Mouse (Mus musculus) lung, postnatal 0 days (tissue): Measurements from ENCODE around the gene Col5a3. TPM values are rescaled to one million over a fixed set of nuclear protein-coding genes. Genes with fewer than 3 reads are reported as not detected.

Experiments
- ATAC-seq: fragments of 200-750 bp; cut with Nextera tagmentation; 2 replicates; pipeline ENCODE4 v1.8.0; 2017; ENCODE audit warnings: moderate library complexity
- DNase-seq: peaks from one replicate; pipeline ENCODE4 v3.0.0-alpha.2; 2016; ENCODE audit warnings: low spot score
- H3K27ac ChIP-seq: fragments of 300-500 bp; sonication (generic); 2 replicates; pipeline ENCODE4 v1.5.1; 2014; ENCODE audit warnings: antibody characterized with exemption, mild to moderate bottlenecking, low read length, mixed read lengths
- H3K27me3 ChIP-seq: fragments of 300-500 bp; sonication (generic); replicated peaks from 2 replicates; pipeline ENCODE4 v1.6.1; 2014; ENCODE audit warnings: low read length, mixed read lengths; ENCODE audit not compliant: insufficient read depth
- H3K36me3 ChIP-seq: fragments of 300-500 bp; sonication (generic); 2 replicates; pipeline ENCODE4 v1.6.1; 2014; ENCODE audit warnings: low read length, mixed read lengths; ENCODE audit not compliant: insufficient read depth
- H3K4me1 ChIP-seq: fragments of 300-500 bp; sonication (generic); 2 replicates; pipeline ENCODE4 v1.6.1; 2014; ENCODE audit warnings: antibody characterized with exemption, low read depth, low read length, mixed read lengths; ENCODE audit not compliant: insufficient read depth
- H3K4me2 ChIP-seq: fragments of 300-500 bp; sonication (generic); replicated peaks from 2 replicates; pipeline ENCODE4 v1.6.1; 2014; ENCODE audit warnings: low read depth, mild to moderate bottlenecking, low read length, moderate library complexity, mixed read lengths
- H3K4me3 ChIP-seq: fragments of 300-500 bp; sonication (generic); 2 replicates; pipeline ENCODE4 v1.5.1; 2014; ENCODE audit warnings: low read depth, low read length
- H3K9ac ChIP-seq: fragments of 300-500 bp; sonication (generic); replicated peaks from 2 replicates; pipeline ENCODE4 v1.6.1; 2014; ENCODE audit warnings: low read depth, mild to moderate bottlenecking
- H3K9me3 ChIP-seq: fragments of 300-500 bp; sonication (generic); 2 replicates; pipeline ENCODE4 v1.6.1; 2016; ENCODE audit warnings: low read length, mixed read lengths
- CTCF ChIP-seq: IDR thresholded peaks from 2 replicates; pipeline ENCODE4 v1.5.1; 2016; ENCODE audit warnings: antibody characterized with exemption, mild to moderate bottlenecking
- EP300 ChIP-seq: IDR thresholded peaks from 2 replicates; pipeline ENCODE4 v1.6.1; 2016; ENCODE audit warnings: antibody characterized with exemption, mild to moderate bottlenecking, control low read depth
- WGBS: fragments of 180-500 bp; shearing (Covaris S2); extraction: QIAGEN DNeasy Blood & Tissue Kit; methylation state at CpG from one replicate; pipeline ENCODE4 v1.1.7; 2014; 5-methylcytosine and 5-hydroxymethylcytosine counted together
- polyA plus RNA-seq: library from polyadenylated mRNA; unstranded; fragments of >200 nt; fragmentation: Nextera tagmentation; extraction: Ambion mirVana; gene quantifications from 2 replicates; pipeline ENCODE4 v1.2.1, GENCODE M21; 2015

Col5a3 gene
- polyA plus RNA-seq, 1 experiment from 2014 or later: 0.44 TPM

DNA sequence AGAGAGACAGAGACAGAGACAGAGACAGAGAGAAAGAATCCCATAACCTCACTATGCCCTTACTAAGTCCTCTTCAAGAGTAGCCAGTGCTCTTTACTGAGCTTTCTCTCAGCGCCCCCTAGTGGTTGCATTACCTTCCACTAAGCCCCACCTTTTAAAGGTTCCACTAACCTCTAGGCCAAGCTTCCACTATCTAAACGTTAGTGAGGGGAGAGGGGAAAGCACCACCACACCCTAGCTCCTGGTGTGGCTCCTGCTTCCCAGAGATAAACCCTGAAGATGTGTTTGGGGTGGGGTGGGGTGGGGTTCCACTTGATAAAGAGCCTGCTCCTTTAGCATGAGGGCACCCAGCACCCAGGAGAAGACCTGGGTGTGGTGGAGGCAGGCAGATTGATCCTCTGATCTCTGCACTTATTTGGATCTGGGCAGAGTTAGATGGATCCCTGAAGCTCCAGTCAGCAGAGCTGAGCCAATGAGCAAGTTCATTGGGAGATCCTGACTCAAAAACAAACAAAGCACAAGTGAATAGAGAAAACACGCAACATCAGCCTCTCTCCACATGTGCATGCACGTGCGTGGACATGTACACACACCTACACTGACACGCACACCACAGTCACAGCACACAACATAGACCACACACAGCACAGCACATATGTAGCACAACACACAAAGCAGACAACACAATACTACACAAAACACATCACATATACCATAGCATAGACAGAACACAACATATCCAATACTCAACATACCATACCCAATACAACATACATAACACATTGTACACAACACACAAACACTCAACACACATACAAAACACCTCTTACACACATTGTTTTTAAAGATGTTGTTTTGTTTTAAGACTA lies 57.5 kb downstream of the Col5a3 start:
- Histone ChIP-seq H3K27ac (no peak overlapping the region), H3K36me3 (no peaks in the 10 kb centered on the region), H3K4me2 (no peak overlapping the region), H3K4me1 (no peaks in the 10 kb centered on the region), H3K9me3 (no peaks in the 10 kb centered on the region), H3K9ac (no peak overlapping the region), H3K4me3 (no peak overlapping the region), H3K27me3 (no peaks in the 10 kb centered on the region)
- DNase-seq (peak; percentile 67), ATAC-seq (peak; percentile 35; the same call in 1 of the 2 replicates)
- TF ChIP-seq CTCF (peak; percentile 83), EP300 (no peak)
- WGBS: 59% methylated on average over 6 of the region's 6 CpGs

DNA sequence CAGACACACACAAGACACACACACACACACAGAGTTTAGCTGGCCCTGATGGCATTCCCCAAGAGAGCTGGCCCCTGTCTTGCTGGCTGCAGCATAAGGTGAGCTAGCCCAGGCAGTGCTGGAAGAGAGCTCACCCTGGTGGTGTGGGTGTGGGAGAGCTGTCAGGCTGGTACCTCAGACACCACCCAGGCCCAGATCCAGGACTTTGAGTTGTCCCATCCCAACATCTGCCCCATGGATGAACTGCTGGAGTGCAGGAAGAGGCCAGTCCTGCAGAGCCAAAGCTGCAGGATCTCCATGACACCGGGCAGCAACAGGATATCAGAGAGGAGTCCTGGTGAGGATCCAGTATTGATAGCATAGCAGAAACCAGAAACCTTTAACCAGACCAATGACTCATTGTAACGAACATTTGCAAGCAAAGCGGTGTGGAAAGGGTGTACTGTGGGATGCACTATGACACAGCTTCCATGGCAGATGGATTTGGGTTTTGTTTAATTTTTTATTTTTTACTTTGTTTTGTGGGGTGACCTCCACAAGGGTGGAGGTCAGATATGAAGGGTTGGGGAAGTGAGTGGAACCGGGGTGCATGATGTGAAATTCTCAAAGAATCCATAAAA lies 58.7 kb downstream of the Col5a3 start:
- Histone ChIP-seq H3K27me3 (no peaks in the 10 kb centered on the region), H3K4me2 (no peak overlapping the region), H3K36me3 (no peaks in the 10 kb centered on the region), H3K9ac (no peak overlapping the region), H3K4me3 (no peak overlapping the region), H3K27ac (no peak overlapping the region), H3K9me3 (no peaks in the 10 kb centered on the region), H3K4me1 (no peaks in the 10 kb centered on the region)
- 83% methylated on average over 4 of the region's 4 CpGs for WGBS
- no peak for DNase-seq
- TF ChIP-seq CTCF: no peak
- no peak for TF ChIP-seq EP300
- ATAC-seq: no peak

DNA sequence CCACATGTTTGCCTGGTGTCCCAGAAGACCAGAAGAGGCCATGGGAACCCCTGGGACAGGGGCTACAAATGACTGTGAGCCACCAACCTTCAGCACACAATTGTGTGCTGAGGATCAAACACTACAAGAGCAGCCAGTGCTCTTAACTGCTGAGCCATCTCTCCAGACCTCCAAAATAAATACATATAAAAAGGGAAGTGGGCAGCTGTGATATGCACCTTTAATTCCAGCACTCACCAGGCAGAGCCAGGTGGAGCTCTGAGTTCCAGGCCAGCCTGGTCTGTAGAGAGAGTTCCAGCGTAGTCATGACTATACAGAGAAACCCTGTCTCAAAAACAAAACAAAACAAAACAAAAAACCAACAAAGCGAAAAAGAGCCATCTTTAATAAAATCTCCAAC lies 60.5 kb downstream of the Col5a3 start:
- 77% methylated on average over 2 of the region's 2 CpGs for WGBS
- no peak overlapping the region for H3K9ac ChIP-seq
- H3K4me2 ChIP-seq: no peak overlapping the region
- ATAC-seq: no peak
- H3K4me1 ChIP-seq: no peaks in the 10 kb centered on the region
- no peak overlapping the region for H3K27ac ChIP-seq
- no peaks in the 10 kb centered on the region for H3K27me3 ChIP-seq
- no peaks in the 10 kb centered on the region for H3K9me3 ChIP-seq
- no peak overlapping the region for H3K4me3 ChIP-seq
- no peak for DNase-seq
- no peaks in the 10 kb centered on the region for H3K36me3 ChIP-seq
- TF ChIP-seq EP300 (no peak), CTCF (no peak)

DNA sequence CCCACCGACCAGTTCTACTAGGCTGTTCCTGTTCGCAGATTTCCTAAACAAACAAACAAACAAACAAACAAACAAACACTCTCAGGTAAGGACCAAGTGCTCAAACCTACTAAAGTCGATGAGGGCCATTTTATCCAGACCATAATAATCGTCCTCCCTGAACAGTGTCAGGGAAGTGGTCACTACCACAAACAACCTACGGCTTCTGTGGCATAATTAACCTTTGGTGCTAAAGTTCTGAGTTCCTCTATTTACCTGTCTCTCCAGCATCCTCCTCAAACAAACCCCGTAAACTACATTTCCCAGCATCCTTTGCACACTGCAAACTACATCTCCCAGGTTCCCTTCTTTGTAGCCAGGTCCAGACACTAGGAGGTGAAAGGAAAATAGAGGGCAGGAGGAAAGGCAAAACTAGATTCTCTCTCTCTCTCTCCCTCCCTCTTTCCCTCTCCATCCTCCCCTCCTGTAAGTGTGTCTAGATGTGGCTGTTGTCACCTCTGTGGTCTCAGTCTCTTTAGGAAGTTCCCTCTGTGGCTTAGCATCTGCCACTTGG lies 63.3 kb downstream of the Col5a3 start:
- WGBS: 58% methylated on average over 6 of the region's 6 CpGs
- no peak for TF ChIP-seq CTCF
- no peak for TF ChIP-seq EP300
- Histone ChIP-seq H3K4me1 (no peaks in the 10 kb centered on the region), H3K4me2 (no peak overlapping the region), H3K4me3 (no peak overlapping the region), H3K27ac (no peak overlapping the region), H3K9ac (no peak overlapping the region), H3K9me3 (no peaks in the 10 kb centered on the region), H3K27me3 (no peaks in the 10 kb centered on the region; the same call in 1 of the 2 replicates), H3K36me3 (no peaks in the 10 kb centered on the region)
- no peak for DNase-seq
- ATAC-seq: no peak

DNA sequence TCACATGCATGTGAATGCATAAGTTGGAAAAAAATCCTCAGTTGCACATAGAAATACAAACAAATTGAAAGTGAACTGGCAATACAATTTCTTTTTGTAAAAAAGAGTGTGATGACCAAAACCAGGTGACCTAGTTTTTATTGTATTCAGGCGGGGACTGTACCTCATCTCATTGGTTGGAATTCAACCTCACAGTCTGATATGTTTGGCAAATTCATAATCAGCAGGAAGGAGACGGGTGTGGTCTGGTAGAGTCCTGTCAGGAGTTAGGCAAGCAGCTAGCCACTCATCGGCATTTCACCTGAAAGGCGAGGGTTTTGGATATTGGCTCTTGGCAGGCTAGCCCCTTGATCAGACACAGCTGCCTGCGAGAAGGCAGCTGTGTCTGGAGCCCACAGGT lies 65.7 kb downstream of the Col5a3 start:
- no peaks in the 10 kb centered on the region for H3K36me3 ChIP-seq
- H3K27me3 ChIP-seq: peaks cover 23% of the 10 kb centered on the region
- no peak for DNase-seq
- no peak overlapping the region for H3K27ac ChIP-seq
- TF ChIP-seq EP300: no peak
- no peak for TF ChIP-seq CTCF
- no peaks in the 10 kb centered on the region for H3K9me3 ChIP-seq
- H3K4me1 ChIP-seq: no peaks in the 10 kb centered on the region
- no peak overlapping the region for H3K4me2 ChIP-seq
- H3K4me3 ChIP-seq: no peak overlapping the region
- H3K9ac ChIP-seq: no peak overlapping the region
- no peak for ATAC-seq
- WGBS: 47% methylated on average over 5 of the region's 5 CpGs

DNA sequence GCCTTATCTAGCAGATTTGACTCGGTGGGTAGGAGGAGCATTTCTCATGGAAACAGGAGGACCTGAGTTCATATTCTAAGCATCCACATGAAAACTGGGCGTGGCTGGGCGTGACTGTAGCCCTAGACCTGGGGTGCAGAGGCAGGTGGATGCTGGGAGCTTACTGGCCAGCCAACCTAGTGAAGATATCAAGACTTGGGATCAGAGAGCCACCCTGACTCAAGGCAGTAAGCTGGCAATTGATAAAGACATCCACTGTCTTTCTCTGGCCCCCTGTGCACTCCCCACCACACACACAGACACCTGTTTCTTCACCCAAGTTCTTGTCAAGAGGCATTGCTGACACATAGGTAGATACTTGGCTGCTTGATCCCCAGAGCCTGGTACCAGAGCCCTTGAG lies 66.3 kb downstream of the Col5a3 start:
- ATAC-seq: no peak
- Histone ChIP-seq H3K36me3 (no peaks in the 10 kb centered on the region), H3K4me3 (no peak overlapping the region), H3K9me3 (no peaks in the 10 kb centered on the region), H3K27me3 (peaks cover 30% of the 10 kb centered on the region), H3K4me2 (no peak overlapping the region), H3K4me1 (no peaks in the 10 kb centered on the region), H3K9ac (no peak overlapping the region), H3K27ac (no peak overlapping the region)
- TF ChIP-seq CTCF (no peak), EP300 (no peak)
- no peak for DNase-seq
- 64% methylated on average over 3 of the region's 3 CpGs for WGBS
